Mouse (Mus musculus) brown adipose tissue, adult 24 weeks (tissue): ENCODE measurements around the gene Sdhaf1. TPM values are rescaled to one million over a fixed set of nuclear protein-coding genes. Genes with fewer than 3 reads are reported as not detected.

Source experiments
- polyA plus RNA-seq: library from polyadenylated mRNA; stranded (reverse); fragments of >200 nt; gene quantifications from 2 replicates; pipeline ENCODE4 v1.2.4, GENCODE M21; 2012; ENCODE audit not compliant: missing spikeins, insufficient read depth, insufficient read length

The Sdhaf1 gene
- polyA plus RNA-seq, 1 experiment = 22.7 TPM

Other genes with a start within 250 kb of the Sdhaf1 start
- not detected in 2 replicates for gene Gm26920, start 233.5 kb downstream of the Sdhaf1 start, polyA plus RNA-seq
- 2.4 and 2.5 TPM in 2 replicates for gene Zfp566, start 233.4 kb downstream of the Sdhaf1 start, polyA plus RNA-seq
- gene Zfp260, start 229.1 kb downstream of the Sdhaf1 start, polyA plus RNA-seq = 32.4 and 34.3 TPM in 2 replicates
- gene Zfp382, start 202.0 kb downstream of the Sdhaf1 start, polyA plus RNA-seq = 1.1 TPM in 1 of 2 replicates, not detected in the other
- 17.8 and 24.3 TPM in 2 replicates for gene Zfp146, start 154.1 kb downstream of the Sdhaf1 start, polyA plus RNA-seq
- 3,242 and 3,950 TPM in 2 replicates for gene Cox7a1, start 139.8 kb downstream of the Sdhaf1 start, polyA plus RNA-seq
- 549 and 708 TPM in 2 replicates for gene Capns1, start 125.1 kb downstream of the Sdhaf1 start, polyA plus RNA-seq
- gene Polr2i, start 91.9 kb downstream of the Sdhaf1 start, polyA plus RNA-seq = 93.0 and 113 TPM in 2 replicates
- gene Tbcb, start 91.6 kb downstream of the Sdhaf1 start, polyA plus RNA-seq = 62.8 and 71.2 TPM in 2 replicates
- gene Ovol3, start 88.2 kb downstream of the Sdhaf1 start, polyA plus RNA-seq = not detected in 2 replicates
- 0.83 TPM in 1 of 2 replicates, not detected in the other for gene Thap8, start 43.8 kb downstream of the Sdhaf1 start, polyA plus RNA-seq
- gene Wdr62, start 43.5 kb downstream of the Sdhaf1 start, polyA plus RNA-seq = 3.2 and 4.6 TPM in 2 replicates
- gene Clip3, start 32.2 kb downstream of the Sdhaf1 start, polyA plus RNA-seq = 4.5 and 7.3 TPM in 2 replicates
- gene Alkbh6, start 15.2 kb downstream of the Sdhaf1 start, polyA plus RNA-seq = 34.7 and 38.6 TPM in 2 replicates
- not detected in 2 replicates for gene Syne4, start 9.1 kb downstream of the Sdhaf1 start, polyA plus RNA-seq
- gene E130208F15Rik, start 2.2 kb downstream of the Sdhaf1 start, polyA plus RNA-seq = 1.6 and 2.0 TPM in 2 replicates
- gene Lrfn3, start 38.9 kb upstream of the Sdhaf1 start, polyA plus RNA-seq = 0.67 and 2.4 TPM in 2 replicates
- gene Tyrobp, start 89.9 kb upstream of the Sdhaf1 start, polyA plus RNA-seq = 34.6 and 43.0 TPM in 2 replicates
- gene Hcst, start 96.0 kb upstream of the Sdhaf1 start, polyA plus RNA-seq = 2.5 and 2.8 TPM in 2 replicates
- gene Nfkbid, start 97.8 kb upstream of the Sdhaf1 start, polyA plus RNA-seq = 0.67 and 1.6 TPM in 2 replicates
- gene Aplp1, start 121.6 kb upstream of the Sdhaf1 start, polyA plus RNA-seq = 0.44 and 0.92 TPM in 2 replicates
- gene Kirrel2, start 133.8 kb upstream of the Sdhaf1 start, polyA plus RNA-seq = not detected in 2 replicates
- gene Nphs1, start 134.4 kb upstream of the Sdhaf1 start, polyA plus RNA-seq = not detected in 2 replicates
- gene Prodh2, start 169.7 kb upstream of the Sdhaf1 start, polyA plus RNA-seq = not detected in 2 replicates
- 0.40 TPM in 1 of 2 replicates, not detected in the other for gene Arhgap33, start 211.2 kb upstream of the Sdhaf1 start, polyA plus RNA-seq
- gene Hspb6, start 228.3 kb upstream of the Sdhaf1 start, polyA plus RNA-seq = 49.1 and 64.2 TPM in 2 replicates
- gene Proser3, start 228.4 kb upstream of the Sdhaf1 start, polyA plus RNA-seq = 0.95 and 4.2 TPM in 2 replicates
- 19.5 and 23.1 TPM in 2 replicates for gene Lin37, start 235.9 kb upstream of the Sdhaf1 start, polyA plus RNA-seq
- gene U2af1l4, start 239.4 kb upstream of the Sdhaf1 start, polyA plus RNA-seq = 59.1 and 65.5 TPM in 2 replicates
- gene Gm49396, start 239.4 kb upstream of the Sdhaf1 start, polyA plus RNA-seq = 0.91 and 5.5 TPM in 2 replicates
- 177 and 187 TPM in 2 replicates for gene Psenen, start 239.7 kb upstream of the Sdhaf1 start, polyA plus RNA-seq
- gene Igflr1, start 241.5 kb upstream of the Sdhaf1 start, polyA plus RNA-seq = not detected in 2 replicates